Mouse (Mus musculus) adipocyte (in vitro differentiated cells): ENCODE results near the gene Dmbt1.
"Not testable (repeated sequence)": the region's sequence is repeated elsewhere in the genome, so short reads cannot be mapped to it uniquely, and the experiment has no call there.

Source experiments
- DNase-seq: peaks from one replicate; pipeline ENCODE4 v3.0.0-alpha.2; 2016; ENCODE audit warnings: low spot score

The Dmbt1 gene

DNA sequence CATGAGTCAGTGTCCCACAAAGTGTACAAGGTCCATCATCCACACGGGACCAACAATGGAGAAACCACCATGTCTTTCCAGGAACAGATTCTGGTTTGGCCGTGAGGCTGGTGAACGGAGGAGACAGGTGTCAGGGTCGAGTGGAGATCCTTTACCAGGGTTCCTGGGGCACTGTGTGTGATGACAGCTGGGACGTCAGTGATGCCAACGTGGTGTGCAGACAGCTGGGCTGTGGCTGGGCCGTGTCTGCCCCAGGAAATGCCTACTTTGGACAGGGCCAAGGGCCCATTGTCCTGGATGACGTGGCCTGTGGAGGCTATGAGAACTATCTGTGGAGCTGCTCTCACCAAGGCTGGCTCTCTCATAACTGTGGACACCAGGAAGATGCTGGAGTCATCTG, 18.0 kb downstream of the Dmbt1 start:
- not testable (repeated sequence) for DNase-seq

DNA sequence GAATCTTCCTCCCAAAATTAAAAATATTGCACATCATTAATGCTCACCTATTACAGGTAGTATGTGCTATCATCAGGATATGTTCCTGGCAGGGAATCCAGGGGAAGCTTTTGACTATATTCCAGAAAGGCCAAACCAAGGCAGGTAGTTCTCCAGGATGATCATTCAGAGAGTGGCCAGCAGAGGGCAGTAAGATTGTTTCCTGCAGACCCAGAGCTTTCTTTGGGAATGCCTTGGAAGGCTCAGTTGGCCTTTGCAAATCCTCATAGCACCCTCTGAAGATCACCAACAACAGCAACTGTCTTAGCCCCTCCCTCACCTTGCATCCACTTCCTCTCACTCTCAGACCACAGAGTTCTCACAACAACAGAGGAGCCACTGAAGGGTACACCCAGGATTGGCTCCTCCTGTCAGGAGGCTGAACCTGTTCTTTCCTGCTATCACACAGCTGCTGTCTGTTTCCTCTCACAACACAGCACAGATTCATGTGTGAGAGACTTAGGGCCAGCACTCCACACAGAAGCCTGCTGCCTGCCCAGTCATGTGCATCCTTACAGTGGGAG, 23.0 kb downstream of the Dmbt1 start:
- DNase-seq, result peak; percentile 12

DNA sequence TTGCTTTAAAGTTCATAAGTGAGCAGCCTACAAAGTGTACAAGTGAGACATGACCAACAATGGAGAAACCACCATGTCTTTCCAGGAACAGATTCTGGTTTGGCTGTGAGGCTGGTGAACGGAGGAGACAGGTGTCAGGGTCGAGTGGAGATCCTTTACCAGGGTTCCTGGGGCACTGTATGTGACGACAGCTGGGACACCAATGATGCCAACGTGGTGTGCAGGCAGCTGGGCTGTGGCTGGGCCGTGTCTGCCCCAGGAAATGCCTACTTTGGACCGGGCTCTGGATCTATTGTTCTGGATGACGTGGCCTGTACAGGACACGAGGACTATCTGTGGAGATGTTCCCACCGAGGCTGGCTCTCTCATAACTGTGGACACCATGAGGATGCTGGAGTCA, 26.1 kb downstream of the Dmbt1 start:
- DNase-seq, result not testable (repeated sequence)

DNA sequence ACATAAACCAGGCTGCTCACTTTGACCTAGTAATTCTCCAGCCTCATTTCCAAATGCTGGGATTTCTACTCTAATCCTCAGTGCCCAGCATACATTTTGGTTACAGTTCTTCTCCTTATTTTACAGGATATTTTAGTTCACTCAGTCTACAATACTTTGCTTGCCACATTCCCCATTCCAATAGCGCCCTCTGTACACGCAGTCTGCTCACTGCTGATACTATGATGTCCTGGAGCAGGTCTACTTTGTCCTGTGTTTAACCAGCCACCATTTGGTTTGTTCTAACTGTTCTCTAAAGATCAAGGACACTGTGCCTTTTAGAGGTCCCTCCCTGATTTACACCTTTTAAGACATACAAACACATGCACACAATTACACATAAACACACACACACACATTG, 28.0 kb downstream of the Dmbt1 start:
- DNase-seq, result peak; percentile 6

DNA sequence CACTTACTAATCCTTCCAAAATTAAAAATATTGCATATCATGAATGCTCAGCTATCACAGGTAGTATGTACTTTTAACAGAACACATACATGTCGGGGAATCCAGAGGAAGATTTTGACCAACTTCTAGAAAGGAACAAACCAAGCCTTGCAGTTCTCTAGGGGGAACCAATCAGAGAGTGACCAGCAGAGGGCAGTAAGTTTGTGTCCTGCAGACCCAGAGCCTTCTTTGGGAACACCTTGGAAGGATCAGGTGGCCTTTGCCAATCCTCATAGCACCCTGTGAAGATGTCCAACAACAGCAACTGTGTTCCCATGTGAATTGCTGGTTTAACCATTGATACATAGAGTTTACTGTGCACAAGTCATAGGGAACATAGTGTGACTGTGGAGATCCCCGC, 30.7 kb downstream of the Dmbt1 start:
- DNase-seq, result no peak

DNA sequence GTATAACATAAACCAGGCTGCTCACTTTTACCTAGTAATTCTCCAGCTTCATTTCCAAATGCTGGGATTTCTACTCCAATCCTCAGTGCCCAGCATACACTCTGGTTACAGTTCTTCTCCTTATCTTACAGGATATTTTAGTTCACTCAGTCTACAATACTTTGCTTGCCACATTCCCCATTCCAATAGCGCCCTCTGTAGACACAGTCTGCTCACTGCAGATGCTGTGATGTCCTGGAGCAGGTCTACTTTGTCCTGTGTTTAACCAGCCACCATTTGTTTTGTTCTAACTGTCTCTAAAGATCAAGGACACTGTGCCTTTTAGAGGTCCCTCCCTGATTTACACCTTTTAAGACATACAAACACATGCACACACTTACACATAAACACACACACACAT, 36.3 kb downstream of the Dmbt1 start:
- DNase-seq, result not testable (repeated sequence)

DNA sequence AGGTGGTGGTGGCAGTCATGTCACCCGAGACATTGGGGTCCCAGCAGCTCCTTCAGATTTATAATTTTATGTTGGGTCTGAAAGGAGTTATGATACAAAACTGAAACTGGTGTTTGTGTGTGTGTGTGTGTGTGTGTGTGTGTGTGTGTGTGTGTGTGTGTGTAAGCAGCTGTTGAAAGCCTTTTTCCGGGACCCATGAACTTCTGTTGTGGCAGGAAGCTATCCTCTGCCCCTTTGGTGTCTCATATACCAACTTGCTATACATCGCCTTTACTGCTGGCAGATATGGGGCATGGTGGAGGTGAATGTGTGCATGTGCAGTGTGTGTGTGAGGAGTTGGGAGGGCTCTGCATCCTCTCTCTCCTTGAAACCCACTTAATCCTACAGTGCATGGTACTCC, 41.6 kb downstream of the Dmbt1 start:
- DNase-seq, result not testable (repeated sequence)

DNA sequence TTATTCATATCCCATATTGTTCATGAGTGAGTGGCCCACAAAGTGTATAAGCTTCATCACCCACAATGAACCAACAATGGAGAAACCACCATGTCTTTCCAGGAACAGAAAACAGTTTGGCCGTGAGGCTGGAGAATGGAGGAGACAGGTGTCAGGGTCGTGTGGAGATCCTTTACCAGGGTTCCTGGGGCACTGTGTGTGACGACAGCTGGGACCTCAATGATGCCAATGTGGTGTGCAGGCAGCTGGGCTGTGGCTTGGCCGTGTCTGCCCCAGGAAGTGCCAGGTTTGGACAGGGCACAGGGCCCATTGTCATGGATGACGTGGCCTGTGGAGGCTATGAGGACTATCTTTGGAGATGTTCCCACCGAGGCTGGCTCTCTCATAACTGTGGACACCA, 42.2 kb downstream of the Dmbt1 start:
- not testable (repeated sequence) for DNase-seq

DNA sequence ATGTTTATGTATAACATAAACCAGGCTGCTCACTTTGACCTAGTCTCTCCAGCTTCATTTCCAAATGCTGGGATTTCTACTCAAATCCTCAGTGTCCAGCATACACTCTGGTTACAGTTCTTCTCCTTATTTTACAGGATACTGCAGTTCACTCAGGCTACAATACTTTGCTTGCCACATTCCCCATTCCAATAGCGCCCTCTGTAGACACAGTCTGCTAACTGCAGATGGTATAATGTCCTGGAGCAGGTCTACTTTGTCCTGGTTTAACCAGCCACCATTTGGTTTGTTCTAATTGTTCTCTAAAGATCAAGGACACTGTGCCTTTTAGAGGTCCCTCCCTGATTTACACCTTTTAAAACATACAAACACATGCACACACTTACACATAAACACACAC, 44.1 kb downstream of the Dmbt1 start:
- peak; percentile 9 for DNase-seq

DNA sequence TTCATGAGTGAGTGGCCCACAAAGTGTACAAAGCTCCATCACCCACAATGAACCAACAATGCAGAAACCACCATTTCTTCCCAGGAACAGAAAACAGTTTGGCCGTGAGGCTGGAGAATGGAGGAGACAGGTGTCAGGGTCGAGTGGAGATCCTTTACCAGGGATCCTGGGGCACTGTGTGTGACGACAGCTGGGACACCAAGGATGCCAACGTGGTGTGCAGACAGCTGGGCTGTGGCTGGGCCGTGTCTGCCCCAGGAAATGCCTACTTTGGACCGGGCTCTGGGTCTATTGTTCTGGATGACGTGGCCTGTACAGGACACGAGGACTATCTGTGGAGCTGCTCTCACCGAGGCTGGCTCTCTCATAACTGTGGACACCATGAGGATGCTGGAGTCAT, 50.5 kb downstream of the Dmbt1 start:
- not testable (repeated sequence) for DNase-seq

DNA sequence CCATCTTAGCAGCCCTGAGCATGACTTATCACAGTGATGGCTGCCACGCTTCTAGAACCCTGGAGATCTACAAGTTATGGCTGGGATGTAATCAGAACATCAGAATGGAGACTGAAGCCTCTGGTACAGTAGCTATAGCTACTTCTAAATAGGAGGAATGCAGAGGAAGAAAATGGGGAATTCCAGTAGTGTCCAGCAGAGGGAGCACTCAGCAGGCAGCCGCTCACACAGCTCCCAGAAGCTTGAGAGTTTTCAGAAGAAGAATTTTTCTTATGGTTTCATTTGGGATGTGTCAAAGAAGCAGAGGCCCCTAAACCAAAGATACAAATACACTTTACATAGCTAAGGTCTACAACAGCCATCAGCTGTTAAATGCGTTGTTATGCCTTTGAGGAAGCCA, 80.6 kb downstream of the Dmbt1 start:
- DNase-seq, result peak; percentile 61

DNA sequence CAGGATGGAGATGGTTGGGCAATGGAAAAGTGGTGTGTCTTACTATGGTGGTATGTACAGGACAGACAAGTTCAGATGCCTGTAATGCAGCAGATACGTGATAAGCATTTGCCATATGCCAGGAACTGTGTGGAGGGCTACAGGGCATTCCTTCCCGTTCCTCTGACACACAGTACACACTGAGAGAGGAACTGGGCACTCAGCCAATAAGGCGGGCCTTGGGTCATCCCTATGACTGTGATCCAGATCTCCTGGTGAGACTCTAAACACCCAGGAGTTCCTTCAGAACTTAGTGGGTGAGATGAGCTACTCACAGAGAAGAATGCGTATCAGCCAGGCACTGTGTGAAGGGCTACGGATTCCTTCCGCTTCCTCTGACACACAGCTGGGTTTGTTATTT, 81.8 kb downstream of the Dmbt1 start:
- DNase-seq, result no peak

DNA sequence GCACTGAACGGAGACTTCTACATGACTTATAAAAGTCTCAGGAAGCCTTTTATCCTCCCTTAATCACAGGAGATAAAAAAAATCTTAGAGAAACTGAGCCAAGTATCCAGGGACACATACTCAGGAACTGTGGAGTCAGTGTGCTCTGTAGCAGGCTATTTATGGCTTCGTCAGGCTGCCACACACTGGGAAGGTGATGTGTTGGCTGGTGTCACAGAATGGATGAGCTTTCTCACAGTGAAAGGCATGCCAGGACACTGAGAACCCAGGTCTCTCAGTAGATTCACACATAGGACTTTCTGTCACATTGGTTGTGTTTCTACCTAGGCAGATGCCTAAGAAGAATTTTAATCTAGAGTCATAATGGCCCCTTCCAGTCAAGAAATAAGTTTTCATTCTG, 82.6 kb downstream of the Dmbt1 start:
- no peak for DNase-seq

DNA sequence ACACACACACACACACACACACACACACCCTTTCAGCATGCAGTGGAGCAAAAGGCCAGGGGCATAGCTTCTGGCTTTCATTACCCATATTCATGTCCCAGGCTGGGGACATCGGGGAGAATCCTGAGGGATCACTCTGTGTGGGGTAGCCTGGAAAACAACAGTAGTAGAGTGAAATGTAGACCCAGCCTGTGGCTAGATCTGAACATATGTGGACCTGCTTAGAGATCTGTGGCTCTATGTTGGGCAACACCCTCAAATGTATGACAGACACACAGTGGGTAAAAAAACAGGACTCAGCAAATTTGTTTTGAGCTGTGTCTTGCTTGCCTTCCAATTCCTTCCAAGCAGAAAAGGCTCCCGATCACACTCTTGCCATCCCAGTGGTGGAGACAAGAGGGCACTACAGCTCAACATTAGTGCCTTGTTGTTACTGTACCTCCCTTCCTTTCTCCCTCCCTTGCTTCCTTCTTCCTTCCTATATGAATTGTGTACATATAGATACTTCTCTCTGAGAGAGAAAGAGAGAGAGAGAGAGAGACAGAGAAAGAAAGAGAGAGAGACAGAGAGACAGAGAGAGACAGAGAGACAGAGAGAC, 90.5 kb downstream of the Dmbt1 start:
- DNase-seq, result no peak

DNA sequence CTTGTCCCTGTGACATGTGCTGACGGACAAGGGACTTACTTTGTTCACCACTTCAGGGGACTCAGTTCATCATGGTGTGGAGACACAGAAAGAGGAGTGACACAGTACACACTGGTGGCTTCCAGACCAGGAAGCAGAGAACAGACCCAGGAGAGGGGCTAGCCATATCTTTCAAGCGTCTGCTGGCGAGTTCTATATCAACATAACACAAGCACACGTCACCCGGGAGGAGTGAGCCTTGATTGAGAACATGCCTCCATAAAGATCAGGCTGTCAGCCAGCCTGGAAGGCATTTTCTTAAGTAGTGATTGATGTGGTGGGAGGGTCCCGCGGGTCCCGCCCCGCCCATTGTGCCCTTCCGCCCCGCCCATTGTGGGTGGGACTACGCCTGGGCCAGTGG, 98.2 kb downstream of the Dmbt1 start:
- DNase-seq, result no peak

DNA sequence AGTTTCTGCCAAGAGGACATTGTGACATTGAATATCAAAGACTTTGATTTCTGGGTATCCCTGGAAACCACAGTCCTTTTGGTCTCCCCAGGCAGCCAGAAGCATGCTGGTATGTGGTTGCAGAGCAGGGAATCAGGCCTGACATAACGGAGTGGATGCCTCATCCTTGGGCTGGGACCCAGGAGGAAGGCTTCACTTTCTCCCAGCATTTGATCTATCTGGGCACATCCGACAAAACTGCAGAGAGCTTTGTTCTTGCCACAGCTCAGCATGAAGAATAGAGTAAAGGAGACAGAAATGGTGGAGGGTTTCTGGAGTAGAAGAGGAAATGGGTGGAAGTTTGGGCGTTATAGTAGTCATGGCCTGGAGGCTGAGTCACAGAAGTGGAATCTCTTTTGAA, 101.3 kb downstream of the Dmbt1 start:
- no peak for DNase-seq

DNA sequence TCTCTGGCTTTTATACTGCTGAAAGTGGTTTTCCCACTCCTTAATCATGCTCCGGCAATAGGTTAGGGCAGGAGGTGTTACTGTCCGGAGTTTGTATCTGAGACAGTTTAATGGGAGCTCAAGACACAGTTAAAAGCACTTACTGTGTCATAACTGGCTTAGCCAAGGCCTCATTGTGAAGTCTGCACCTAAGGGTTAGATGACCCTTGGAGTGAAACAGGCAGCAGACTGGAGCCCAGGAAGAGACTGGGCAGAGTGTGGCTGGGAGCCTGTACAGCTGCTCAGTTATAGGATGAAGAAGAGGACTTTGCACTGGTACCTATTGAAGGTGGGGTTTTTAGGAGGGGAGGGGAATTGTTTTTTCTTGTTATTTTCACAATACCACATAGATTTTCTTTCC, 114.4 kb downstream of the Dmbt1 start, which contains the start of gene 4933402N03Rik:
TSS of gene 4933402N03Rik (minus strand) at position 101 of the 400 bp plus-strand sequence.
- DNase-seq, result no peak

DNA sequence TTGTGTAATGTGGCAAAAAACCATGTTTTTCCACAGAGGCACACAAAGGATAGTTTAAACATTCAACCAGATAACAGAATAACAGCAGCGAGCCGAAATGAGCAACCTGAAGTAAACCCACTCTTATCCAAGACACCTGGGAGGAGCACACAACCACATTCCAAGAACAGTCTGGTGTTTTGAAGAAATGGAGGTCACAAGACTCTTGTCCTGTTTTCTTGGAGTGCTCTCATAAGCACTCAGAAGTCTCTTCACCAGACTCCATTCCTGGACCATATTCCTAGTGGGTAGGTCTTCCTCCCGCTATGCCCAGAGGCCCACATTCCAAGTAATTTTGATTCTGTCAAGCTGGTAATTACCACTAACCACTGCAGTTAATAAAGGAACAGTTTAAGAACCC, 118.3 kb downstream of the Dmbt1 start:
- no peak for DNase-seq

DNA sequence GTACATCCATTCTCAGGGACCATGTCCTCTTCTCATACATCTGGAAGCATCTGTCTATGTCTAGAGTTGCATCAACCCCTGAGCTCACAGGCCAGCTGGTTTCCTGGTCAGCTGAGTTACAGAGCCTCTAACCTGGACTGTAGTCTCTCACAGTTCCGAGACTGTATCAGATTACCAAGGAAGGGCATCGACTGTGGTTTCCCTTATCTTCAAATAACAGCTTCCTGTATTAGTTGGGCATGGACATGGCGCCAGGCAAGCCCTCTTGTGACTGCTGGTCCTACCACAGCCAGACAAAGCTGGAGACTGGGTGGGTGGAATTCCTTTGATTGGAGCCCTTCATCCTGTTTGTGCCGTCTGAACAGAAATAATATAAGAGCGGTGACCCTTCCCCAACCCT, 121.2 kb downstream of the Dmbt1 start:
- DNase-seq, result no peak

DNA sequence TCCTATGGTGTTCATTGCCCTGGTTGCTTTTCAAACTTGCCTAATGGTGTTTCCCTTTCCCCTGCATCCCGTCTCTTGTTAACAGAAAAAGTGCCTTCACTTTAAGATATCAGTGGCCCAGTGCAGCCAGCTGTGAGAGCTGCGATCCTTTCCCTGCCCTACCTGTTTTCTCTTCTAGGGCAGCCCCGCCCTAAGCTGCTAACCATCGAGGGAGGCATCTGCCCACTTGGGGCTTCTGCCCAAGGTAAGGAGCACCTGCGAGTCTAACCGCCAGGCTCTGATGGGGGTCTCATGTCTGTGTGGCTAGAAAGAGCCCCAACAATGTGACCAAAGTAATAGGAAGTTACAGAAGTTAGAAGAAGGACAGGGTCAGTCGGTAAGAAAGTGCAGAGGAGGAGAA, 130.4 kb downstream of the Dmbt1 start:
- DNase-seq, result no peak

DNA sequence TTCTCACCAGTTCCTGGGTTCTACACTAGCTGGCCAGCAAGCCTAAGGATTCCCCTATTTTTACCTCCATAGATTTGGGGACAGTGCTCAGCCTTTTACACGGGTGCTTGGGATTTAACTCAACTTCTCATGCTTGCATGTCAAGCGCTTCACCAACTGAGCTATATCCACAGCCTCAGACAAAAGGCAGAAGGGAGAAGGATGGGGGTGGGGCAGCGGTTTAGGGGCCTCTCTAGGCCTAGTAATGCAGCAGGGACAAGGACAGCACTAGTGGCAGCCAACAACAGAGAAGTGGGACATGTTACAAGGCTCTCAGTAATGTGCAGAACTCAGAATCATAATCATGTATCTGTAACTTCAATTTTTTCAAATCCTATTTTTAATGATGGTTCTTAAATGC, 135.9 kb downstream of the Dmbt1 start:
- DNase-seq, result no peak

DNA sequence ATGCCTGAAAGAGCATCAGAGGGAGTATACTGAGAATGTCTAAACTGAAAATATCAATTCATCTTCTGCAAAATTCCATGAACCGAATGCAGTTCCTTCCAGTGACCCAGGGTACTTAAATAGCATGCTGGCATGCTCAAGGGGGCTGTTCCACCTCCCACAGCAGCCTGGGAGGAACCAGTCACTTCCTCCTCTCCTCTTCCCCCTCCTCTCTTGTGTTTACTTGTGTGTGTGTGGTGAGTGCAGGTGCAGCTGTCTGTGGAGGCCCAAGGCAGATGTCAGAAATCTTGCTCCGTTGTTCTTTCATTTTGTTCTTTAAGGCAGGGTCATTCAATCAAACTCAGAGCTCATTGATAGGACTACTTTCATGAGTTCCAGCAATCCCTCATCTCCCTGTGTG, 137.2 kb downstream of the Dmbt1 start:
- no peak for DNase-seq
